Mouse (Mus musculus) intestine, embryonic 14.5 days (tissue): ENCODE results near the gene Pdgfc. TPM values are rescaled to one million over a fixed set of nuclear protein-coding genes. Genes with fewer than 3 reads are reported as not detected.
A peak's percentile ranks its signal among the peaks of the same experiment; 100 is the strongest.

ENCODE experiments used
- ATAC-seq: fragments of 200-750 bp; cut with Nextera tagmentation; replicated peaks from 2 replicates; pipeline ENCODE4 v1.8.0; 2017; ENCODE audit warnings: low read depth, moderate number of reproducible peaks, moderate TSS enrichment, moderate library complexity; ENCODE audit not compliant: low FRiP score, low TSS enrichment
- DNase-seq: peaks from one replicate; pipeline ENCODE4 v3.0.0-alpha.2; 2018; ENCODE audit warnings: low spot score
- H3K27ac ChIP-seq: fragments of 300-500 bp; sonication (generic); 2 replicates; pipeline ENCODE4 v1.5.1; 2014; ENCODE audit warnings: low read depth, mild to moderate bottlenecking, control low read depth
- H3K27me3 ChIP-seq: fragments of 300-500 bp; sonication (generic); replicated peaks from 2 replicates; pipeline ENCODE4 v1.6.1; 2014; ENCODE audit warnings: low read length, control low read depth; ENCODE audit not compliant: control insufficient read depth, insufficient read depth
- H3K36me3 ChIP-seq: fragments of 300-500 bp; sonication (generic); 2 replicates; pipeline ENCODE4 v1.6.1; 2014; ENCODE audit warnings: low read length, control low read depth; ENCODE audit not compliant: control insufficient read depth, insufficient read depth
- H3K4me1 ChIP-seq: fragments of 300-500 bp; sonication (generic); replicated peaks from 2 replicates; pipeline ENCODE4 v1.6.1; 2014; ENCODE audit warnings: low read length, control low read depth, mixed read lengths; ENCODE audit not compliant: control insufficient read depth, insufficient read depth
- H3K4me2 ChIP-seq: fragments of 300-500 bp; sonication (generic); 2 replicates; pipeline ENCODE4 v1.6.1; 2014; ENCODE audit warnings: low read length
- H3K4me3 ChIP-seq: fragments of 300-500 bp; sonication (generic); 2 replicates; pipeline ENCODE4 v1.5.1; 2014; ENCODE audit warnings: low read depth, low read length, control low read depth, mixed read lengths
- H3K9ac ChIP-seq: fragments of 300-500 bp; sonication (generic); 2 replicates; pipeline ENCODE4 v1.6.1; 2014; ENCODE audit warnings: mild to moderate bottlenecking, low read length
- H3K9me3 ChIP-seq: fragments of 300-500 bp; sonication (generic); 2 replicates; pipeline ENCODE4 v1.6.1; 2016; ENCODE audit warnings: low read length, control low read depth; ENCODE audit not compliant: control insufficient read depth
- WGBS: fragments of 180-500 bp; shearing (Covaris S2); extraction: QIAGEN DNeasy Blood & Tissue Kit; methylation state at CpG from one replicate; pipeline ENCODE4 v1.1.7; 2014; 5-methylcytosine and 5-hydroxymethylcytosine counted together
- polyA plus RNA-seq: library from polyadenylated mRNA; unstranded; fragments of >200 nt; fragmentation: Nextera tagmentation; extraction: Ambion mirVana; gene quantifications from 2 replicates; pipeline ENCODE4 v1.2.1, GENCODE M21; 2014

The Pdgfc gene
- 22.8 and 25.9 TPM in 2 replicates for polyA plus RNA-seq

DNA sequence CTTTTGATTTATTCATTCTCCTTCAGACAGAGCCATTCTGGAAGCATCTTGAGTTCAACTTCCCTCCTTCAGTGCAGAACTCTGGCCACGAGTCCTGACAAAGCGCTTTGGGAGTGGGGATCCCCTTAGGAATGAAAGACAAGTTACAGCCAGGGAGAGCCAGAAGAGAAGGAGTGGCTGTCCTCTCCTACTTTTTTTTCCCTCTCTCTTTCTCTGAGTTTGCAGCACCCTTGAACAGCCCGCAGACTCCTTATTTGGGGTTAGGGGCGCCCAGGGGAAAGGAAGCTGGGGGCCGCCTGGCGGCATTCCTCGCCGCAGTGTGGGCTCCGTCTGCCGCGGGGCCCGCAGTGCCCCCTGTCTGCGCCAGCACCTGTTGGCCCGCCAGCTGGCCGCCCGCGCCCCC, at the start of gene Pdgfc:
Gene Pdgfc, plus strand, starts transcription at position 266 of the 403 bp plus-strand sequence.
- H3K27me3 ChIP-seq: no peaks in the 10 kb centered on the region
- H3K9me3 ChIP-seq: no peaks in the 10 kb centered on the region
- H3K27ac ChIP-seq: peak within 1 kb of the TSS; percentile 88
- under 1% methylated on average over 16 of the region's 17 CpGs for WGBS
- H3K4me1 ChIP-seq: no peaks in the 10 kb centered on the region; the same call in 1 of the 2 replicates
- ATAC-seq (peak; percentile 67; the same call in 1 of the 2 replicates), DNase-seq (peak; percentile 66)
- peak within 1 kb of the TSS; percentile 78 for H3K9ac ChIP-seq
- peak within 1 kb of the TSS; percentile 78 for H3K4me3 ChIP-seq
- H3K36me3 ChIP-seq: no peaks in the 10 kb centered on the region
- peak within 1 kb of the TSS; percentile 83 for H3K4me2 ChIP-seq

DNA sequence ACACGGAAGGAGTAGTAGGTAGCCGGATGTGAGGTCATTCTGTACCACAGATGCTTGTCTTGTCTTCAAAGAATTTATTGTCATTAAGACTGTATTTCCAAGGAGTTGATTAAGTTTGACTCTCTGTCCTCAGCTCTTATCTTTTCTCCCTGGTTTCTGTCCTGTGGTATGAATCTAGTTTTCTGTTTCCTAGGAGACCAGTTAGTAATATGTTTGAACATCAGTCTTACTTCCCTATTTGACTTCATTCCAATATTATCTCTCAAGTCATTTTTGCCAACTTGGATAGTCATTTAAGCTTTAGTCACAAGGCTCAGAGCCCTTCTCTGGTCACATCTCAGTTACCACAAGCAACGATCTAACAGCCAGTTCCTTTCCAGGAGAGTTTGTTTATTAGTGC, 27.0 kb upstream of the Pdgfc start:
- no peaks in the 10 kb centered on the region for H3K27me3 ChIP-seq
- no peaks in the 10 kb centered on the region for H3K4me1 ChIP-seq
- ATAC-seq (no peak), DNase-seq (no peak)
- no peak overlapping the region for H3K4me3 ChIP-seq
- no peaks in the 10 kb centered on the region for H3K9me3 ChIP-seq
- H3K9ac ChIP-seq: no peak overlapping the region
- H3K4me2 ChIP-seq: no peak overlapping the region
- 57% methylated on average over 3 of the region's 3 CpGs for WGBS
- no peaks in the 10 kb centered on the region for H3K36me3 ChIP-seq
- no peak overlapping the region for H3K27ac ChIP-seq

DNA sequence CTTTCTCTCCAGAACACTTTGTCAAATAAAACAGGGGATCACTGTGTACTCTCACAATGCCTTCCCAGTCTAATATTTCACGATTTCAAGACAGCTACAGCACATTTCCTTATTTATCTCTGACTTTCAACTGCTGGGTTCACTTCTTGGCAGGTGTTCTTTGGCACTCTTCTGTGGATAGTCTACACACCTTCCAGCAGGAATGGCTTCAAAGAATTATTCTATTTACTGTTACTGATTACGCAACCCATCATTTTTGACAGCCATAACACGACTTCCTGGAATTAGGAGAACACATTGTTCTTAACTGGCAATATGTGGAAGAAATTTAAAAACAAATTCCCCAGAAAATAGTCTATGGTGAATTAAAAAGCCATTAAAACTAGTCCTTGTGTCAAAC, 26.3 kb upstream of the Pdgfc start:
- Histone ChIP-seq H3K36me3 (no peaks in the 10 kb centered on the region), H3K9ac (no peak overlapping the region), H3K27ac (no peak overlapping the region), H3K4me1 (no peaks in the 10 kb centered on the region), H3K4me2 (no peak overlapping the region), H3K27me3 (no peaks in the 10 kb centered on the region), H3K4me3 (no peak overlapping the region), H3K9me3 (no peaks in the 10 kb centered on the region)
- WGBS: 61% methylated on average over 3 of the region's 3 CpGs
- DNase-seq (no peak), ATAC-seq (no peak)

DNA sequence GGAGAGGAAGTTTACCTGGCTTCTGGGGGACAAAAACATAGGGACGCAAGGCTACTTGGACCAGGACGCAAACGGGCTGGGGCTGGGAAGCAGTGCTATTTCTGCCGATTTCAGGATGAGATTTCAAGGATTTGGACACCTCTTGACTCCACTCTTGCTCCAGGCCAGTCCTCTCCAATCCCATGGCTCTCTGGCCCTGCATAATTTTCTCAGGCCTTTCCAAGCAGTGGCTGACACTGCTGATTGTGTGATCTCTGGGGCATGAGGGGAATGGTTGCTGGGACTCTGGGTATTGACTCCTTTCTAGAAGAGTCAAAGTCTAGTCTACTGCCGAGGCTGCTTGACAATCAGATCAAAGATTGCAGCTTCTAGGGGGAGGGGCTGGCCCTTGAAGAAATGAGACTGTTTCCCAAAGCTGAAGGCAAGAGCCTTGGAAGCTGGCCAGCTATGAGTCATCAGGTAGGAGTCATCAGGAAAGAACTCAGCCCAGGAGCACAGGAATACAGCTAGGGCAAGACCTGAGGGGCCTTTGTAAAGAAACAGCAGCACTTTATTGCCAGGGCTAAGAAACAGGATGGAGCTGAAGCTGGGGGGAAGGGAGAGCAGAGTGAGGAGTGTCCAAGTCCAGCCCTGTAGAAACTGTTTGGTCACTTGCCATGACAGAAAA, 18.7 kb upstream of the Pdgfc start:
- no peaks in the 10 kb centered on the region for H3K27me3 ChIP-seq
- H3K27ac ChIP-seq: peak overlapping the region; percentile 40; the same call in 1 of the 2 replicates

DNA sequence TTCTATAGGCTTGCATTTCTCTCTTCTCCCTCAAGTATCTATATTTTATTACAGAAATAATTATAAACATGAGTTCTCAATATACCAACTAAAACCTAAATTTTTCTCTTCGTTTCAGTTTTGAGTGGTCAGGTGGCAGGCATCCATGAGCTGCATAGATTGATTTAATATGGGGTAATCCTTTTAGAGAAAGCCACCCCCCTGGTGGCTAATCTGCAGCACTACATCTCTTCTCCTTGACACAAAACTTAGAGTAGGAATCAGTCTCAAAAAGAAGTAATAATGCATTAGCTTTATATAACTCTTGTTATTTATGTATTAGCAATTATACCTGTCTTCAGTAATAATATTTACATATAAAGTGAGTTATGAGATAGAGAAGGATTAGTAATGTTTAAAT, 16.2 kb upstream of the Pdgfc start:
- no peaks in the 10 kb centered on the region for H3K36me3 ChIP-seq
- H3K27me3 ChIP-seq: no peaks in the 10 kb centered on the region
- H3K4me2 ChIP-seq: no peak overlapping the region
- peaks cover 4% of the 10 kb centered on the region; the same call in 1 of the 2 replicates for H3K4me1 ChIP-seq
- no peak overlapping the region for H3K9ac ChIP-seq
- WGBS: 39% methylated on average over 1 of the region's 1 CpGs
- ATAC-seq: no peak
- no peaks in the 10 kb centered on the region for H3K9me3 ChIP-seq
- H3K27ac ChIP-seq: no peak overlapping the region
- no peak for DNase-seq
- no peak overlapping the region for H3K4me3 ChIP-seq

More for the DNA sequence above, 18.7 kb upstream of the Pdgfc start:
- no peak overlapping the region for H3K4me3 ChIP-seq
- no peak overlapping the region for H3K4me2 ChIP-seq
- peak; percentile 77 for DNase-seq
- peaks cover 4% of the 10 kb centered on the region; the same call in 1 of the 2 replicates for H3K4me1 ChIP-seq
- ATAC-seq: peak; percentile 93
- 67% methylated on average over 5 of the region's 5 CpGs for WGBS
- H3K9ac ChIP-seq: no peak overlapping the region
- no peaks in the 10 kb centered on the region for H3K36me3 ChIP-seq
- no peaks in the 10 kb centered on the region for H3K9me3 ChIP-seq

DNA sequence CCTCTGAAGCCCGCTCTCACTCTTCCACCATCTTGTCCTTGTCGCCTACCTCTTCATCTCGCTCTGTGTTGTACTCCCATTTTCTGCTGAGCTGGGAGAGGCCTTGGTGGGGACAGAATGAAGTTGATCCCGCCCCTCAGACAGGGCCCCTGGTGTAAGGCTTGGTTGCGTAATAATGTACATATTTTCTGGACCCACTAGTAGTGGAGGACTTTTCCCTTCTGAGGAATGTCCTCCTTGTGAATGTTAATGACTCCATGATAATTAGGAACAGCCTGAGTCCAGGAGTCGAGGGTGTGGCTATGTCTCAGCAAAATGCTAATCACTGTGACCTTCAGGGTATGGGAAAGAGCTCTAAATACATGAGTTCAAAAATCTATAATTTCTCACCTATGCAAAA, 14.4 kb upstream of the Pdgfc start:
- Histone ChIP-seq H3K27me3 (no peaks in the 10 kb centered on the region), H3K36me3 (no peaks in the 10 kb centered on the region), H3K9ac (no peak overlapping the region), H3K4me1 (peaks cover 4% of the 10 kb centered on the region; the same call in 1 of the 2 replicates), H3K9me3 (no peaks in the 10 kb centered on the region), H3K4me2 (no peak overlapping the region), H3K27ac (no peak overlapping the region), H3K4me3 (no peak overlapping the region)
- ATAC-seq: no peak
- no peak for DNase-seq
- WGBS: 94% methylated on average over 6 of the region's 6 CpGs

DNA sequence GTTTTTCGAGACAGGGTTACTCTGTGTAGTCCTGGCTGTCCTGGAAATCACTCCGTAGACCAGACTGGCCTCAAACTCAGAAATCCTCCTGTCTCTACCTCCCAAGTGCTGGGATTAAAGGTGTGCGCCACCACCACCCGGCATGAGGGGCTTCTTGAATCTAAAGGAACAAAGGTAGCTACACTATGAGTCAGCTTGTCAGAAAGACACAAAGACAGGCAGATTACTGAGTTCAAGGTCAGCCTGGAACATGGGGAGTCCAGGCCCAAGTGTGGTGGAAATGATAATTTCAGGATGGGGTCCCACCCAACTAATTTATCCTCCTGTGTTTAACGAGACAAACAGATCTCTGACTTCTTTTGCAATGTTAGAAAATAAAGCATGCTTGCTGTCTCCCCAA, 13.9 kb upstream of the Pdgfc start:
- Histone ChIP-seq H3K4me3 (no peak overlapping the region), H3K9ac (no peak overlapping the region), H3K27me3 (no peaks in the 10 kb centered on the region), H3K4me2 (no peak overlapping the region), H3K4me1 (peaks cover 3% of the 10 kb centered on the region; the same call in 1 of the 2 replicates), H3K27ac (no peak overlapping the region), H3K9me3 (no peaks in the 10 kb centered on the region), H3K36me3 (no peaks in the 10 kb centered on the region)
- ATAC-seq: no peak
- no peak for DNase-seq
- 83% methylated on average over 5 of the region's 5 CpGs for WGBS

DNA sequence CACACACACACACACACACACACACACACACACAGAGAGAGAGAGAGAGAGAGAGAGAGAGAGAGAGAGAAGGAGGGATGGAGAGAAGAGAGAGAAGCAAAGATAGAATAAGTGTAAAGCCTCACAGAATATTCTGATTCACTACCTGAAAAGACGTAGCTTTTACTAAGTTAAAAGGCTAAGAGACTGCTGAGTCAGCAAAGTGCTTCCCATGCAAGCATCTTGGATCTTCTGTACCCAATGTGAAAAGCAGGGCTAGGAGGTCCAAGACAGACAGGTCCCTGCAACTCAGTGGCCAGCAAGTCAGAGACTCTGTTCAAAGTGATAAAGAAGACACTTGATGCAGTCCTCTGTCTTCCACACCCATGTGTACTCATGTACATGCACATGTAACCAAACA, 13.4 kb upstream of the Pdgfc start:
- no peak for DNase-seq
- no peaks in the 10 kb centered on the region for H3K9me3 ChIP-seq
- no peak overlapping the region for H3K9ac ChIP-seq
- no peak overlapping the region for H3K4me3 ChIP-seq
- H3K4me2 ChIP-seq: no peak overlapping the region
- ATAC-seq: no peak
- no peak overlapping the region for H3K27ac ChIP-seq
- WGBS: 73% methylated on average over 1 of the region's 1 CpGs
- no peaks in the 10 kb centered on the region for H3K4me1 ChIP-seq
- H3K36me3 ChIP-seq: no peaks in the 10 kb centered on the region
- no peaks in the 10 kb centered on the region for H3K27me3 ChIP-seq

DNA sequence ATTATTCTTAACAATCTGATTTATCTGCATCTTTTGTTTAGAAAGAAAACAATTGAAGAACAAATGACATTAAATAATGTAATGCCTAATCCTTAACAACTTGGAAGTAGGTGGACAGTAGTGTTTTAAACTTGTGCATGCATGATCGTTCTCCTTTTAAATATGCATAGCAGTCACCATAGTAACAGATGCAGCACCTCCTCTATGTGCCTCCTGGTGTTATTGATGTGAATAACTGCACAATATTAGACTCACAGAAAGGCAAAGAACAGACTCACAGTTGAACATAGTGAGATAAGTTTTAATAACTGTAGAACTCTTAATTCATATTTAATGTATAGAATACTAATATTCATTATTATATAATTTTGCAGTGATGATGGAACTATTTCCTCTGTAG, 12.6 kb upstream of the Pdgfc start:
- H3K4me1 ChIP-seq: no peaks in the 10 kb centered on the region
- no peak overlapping the region for H3K27ac ChIP-seq
- no peak overlapping the region for H3K9ac ChIP-seq
- DNase-seq (no peak), ATAC-seq (no peak)
- no peak overlapping the region for H3K4me2 ChIP-seq
- H3K4me3 ChIP-seq: no peak overlapping the region
- H3K27me3 ChIP-seq: no peaks in the 10 kb centered on the region
- WGBS: 80% methylated on average over 1 of the region's 1 CpGs
- H3K9me3 ChIP-seq: no peaks in the 10 kb centered on the region
- no peaks in the 10 kb centered on the region for H3K36me3 ChIP-seq
